Mouse (Mus musculus) G1E (cell line): ENCODE measurements at regions not wholly inside any gene's neighbourhood (a gene's known extent, or its start where the extent isn't known, plus 50 kb on each side); places are given as distances from the start of the nearest gene placed in this dataset.
A peak's percentile ranks its signal among the peaks of the same experiment; 100 is the strongest.

Experiments used
- ATAC-seq: 2 replicates; pipeline ENCODE4 v1.8.0; 2016; ENCODE audit warnings: mild to moderate bottlenecking; ENCODE audit not compliant: insufficient number of reproducible peaks, poor library complexity, low FRiP score, severe bottlenecking; ENCODE audit errors: extremely low read depth
- DNase-seq: peaks from one replicate; pipeline ENCODE4 v3.0.0; 2012; ENCODE audit warnings: low spot score
- H3K27me3 ChIP-seq: 2 replicates; pipeline ENCODE4 v1.6.1; 2012; ENCODE audit warnings: mild to moderate bottlenecking, low read length, inconsistent platforms; ENCODE audit not compliant: insufficient read depth
- H3K36me3 ChIP-seq: replicated peaks from 2 replicates; pipeline ENCODE3; 2012; ENCODE audit warnings: mild to moderate bottlenecking, inconsistent platforms
- H3K4me1 ChIP-seq: 2 replicates; pipeline ENCODE4 v1.6.1; 2012; ENCODE audit warnings: low read depth, low read length, inconsistent platforms, mixed read lengths; ENCODE audit not compliant: insufficient read depth
- H3K4me3 ChIP-seq: 2 replicates; pipeline ENCODE4 v1.5.1; 2012; ENCODE audit warnings: low read depth, mild to moderate bottlenecking, inconsistent platforms, low read length, moderate library complexity, mixed read lengths
- H3K9me3 ChIP-seq: replicated peaks from 2 replicates; pipeline ENCODE4 v1.6.1; 2012; ENCODE audit warnings: inconsistent platforms
- CTCF ChIP-seq: IDR thresholded peaks from 2 replicates; pipeline ENCODE4 v1.5.1; 2012; ENCODE audit warnings: low read depth, low read length, inconsistent platforms, mixed read lengths
- GATA1 ChIP-seq: IDR thresholded peaks from 2 replicates; pipeline ENCODE4 v1.6.1; 2012; ENCODE audit warnings: borderline replicate concordance, low read length, inconsistent platforms, mixed read lengths
- GATA2 ChIP-seq: IDR thresholded peaks from 2 replicates; pipeline ENCODE4 v1.6.1; 2012; ENCODE audit warnings: low read depth, low read length, inconsistent platforms, borderline replicate concordance
- POLR2AphosphoS5 ChIP-seq: IDR thresholded peaks from 2 replicates; pipeline ENCODE4 v1.6.1; 2012; ENCODE audit warnings: low read depth, low read length, inconsistent platforms; ENCODE audit not compliant: insufficient replicate concordance
- TAL1 ChIP-seq: conservative IDR thresholded peaks from 2 replicates; pipeline ENCODE4 v1.6.1; 2012; ENCODE audit warnings: low read depth, low read length, inconsistent platforms, mixed read lengths

- Histone ChIP-seq H3K4me3 (no peak overlapping the region), H3K36me3 (no peaks in the 10 kb centered on the region), H3K27me3 (no peaks in the 10 kb centered on the region), H3K4me1 (no peaks in the 10 kb centered on the region), H3K9me3 (no peaks in the 10 kb centered on the region)
- ATAC-seq (no peak), DNase-seq (no peak)
- no peak for TF ChIP-seq GATA2
- TF ChIP-seq CTCF, result no peak
- TF ChIP-seq GATA1, result no peak
- TF ChIP-seq TAL1, result no peak
These were observed 291.4 kb upstream of the Fam241a start for GRCm38 (mm10) chr3:128187330-128188044.

- DNase-seq, result no peak
- no peak for ATAC-seq
- no peaks in the 10 kb centered on the region for H3K4me1 ChIP-seq
- no peaks in the 10 kb centered on the region for H3K9me3 ChIP-seq
- no peak for TF ChIP-seq TAL1
- TF ChIP-seq POLR2AphosphoS5, result no peak
- TF ChIP-seq GATA2, result no peak
- H3K27me3 ChIP-seq, result no peaks in the 10 kb centered on the region
- no peak overlapping the region for H3K4me3 ChIP-seq
- no peaks in the 10 kb centered on the region for H3K36me3 ChIP-seq
These were observed 290.2 kb upstream of the Fam241a start for GRCm38 (mm10) chr3:128186278-128186677.

- Histone ChIP-seq H3K27me3 (no peaks in the 10 kb centered on the region), H3K4me3 (no peak overlapping the region), H3K4me1 (no peaks in the 10 kb centered on the region), H3K9me3 (no peaks in the 10 kb centered on the region), H3K36me3 (no peaks in the 10 kb centered on the region)
- DNase-seq (no peak), ATAC-seq (no peak)
- TF ChIP-seq TAL1, result no peak
- TF ChIP-seq CTCF, result no peak
- TF ChIP-seq POLR2AphosphoS5, result no peak
- no peak for TF ChIP-seq GATA2
- no peak for TF ChIP-seq GATA1
These were observed 285.2 kb upstream of the Fam241a start for GRCm38 (mm10) chr3:128181221-128181908.

- no peaks in the 10 kb centered on the region for H3K4me1 ChIP-seq
These were observed 253.1 kb upstream of the Fam241a start for GRCm38 (mm10) chr3:128149216-128149615.

GRCm38 (mm10) chr3:128145329-128145728 is 249.2 kb upstream of the Fam241a start:
- Histone ChIP-seq H3K36me3 (no peaks in the 10 kb centered on the region), H3K4me1 (no peaks in the 10 kb centered on the region), H3K4me3 (no peak overlapping the region), H3K9me3 (no peaks in the 10 kb centered on the region), H3K27me3 (no peaks in the 10 kb centered on the region)
- no peak for TF ChIP-seq TAL1
- no peak for TF ChIP-seq GATA2
- TF ChIP-seq CTCF, result no peak
- TF ChIP-seq POLR2AphosphoS5, result no peak
- no peak for TF ChIP-seq GATA1
- ATAC-seq (no peak), DNase-seq (no peak)

More at GRCm38 (mm10) chr3:128149216-128149615, 253.1 kb upstream of the Fam241a start:
- H3K9me3 ChIP-seq, result no peaks in the 10 kb centered on the region
- no peak overlapping the region for H3K4me3 ChIP-seq
- DNase-seq, result no peak
- H3K36me3 ChIP-seq, result no peaks in the 10 kb centered on the region
- no peak for TF ChIP-seq TAL1
- TF ChIP-seq CTCF, result no peak
- no peak for TF ChIP-seq GATA1
- no peak for TF ChIP-seq GATA2
- no peak for TF ChIP-seq POLR2AphosphoS5
- no peak for ATAC-seq
- H3K27me3 ChIP-seq, result no peaks in the 10 kb centered on the region

- no peaks in the 10 kb centered on the region for H3K36me3 ChIP-seq
- H3K27me3 ChIP-seq, result no peaks in the 10 kb centered on the region
- no peak for DNase-seq
- no peaks in the 10 kb centered on the region for H3K9me3 ChIP-seq
- no peak for TF ChIP-seq GATA1
- TF ChIP-seq POLR2AphosphoS5, result no peak
- no peak for TF ChIP-seq TAL1
- TF ChIP-seq CTCF, result no peak
- peak; percentile 49; the same call in 1 of the 2 replicates for ATAC-seq
- H3K4me1 ChIP-seq, result no peaks in the 10 kb centered on the region
- H3K4me3 ChIP-seq, result no peak overlapping the region
These were observed 231.7 kb upstream of the Fam241a start for GRCm38 (mm10) chr3:128127836-128128235.
